Mouse (Mus musculus) left cerebral cortex, postnatal 4 days (tissue): ENCODE measurements around the gene Sod3. TPM values are rescaled to one million over a fixed set of nuclear protein-coding genes. Genes with fewer than 3 reads are reported as not detected.

Experiments
- DNase-seq: peaks from one replicate; pipeline ENCODE4 v3.0.0-alpha.2; 2022
- intact Hi-C: fragments of 180-260 bp; cut with DNase I; formaldehyde crosslinking; loops from one replicate; pipeline ENCODE4 v1.15.1; 2025
- total RNA-seq, 2 experiments: library from RNA; stranded (reverse); gene quantifications; 2 replicates each; pipeline ENCODE4 v1.2.3; 2021

The Sod3 gene
- total RNA-seq, 2 experiments from 2014 or later = 2.6 to 2.9 TPM

- intact Hi-C loops = no loop called here
- DNase-seq = no peak
These were observed 7.3 kb downstream of the Sod3 start for GRCm38 (mm10) chr5:52370901-52371300.

DNA sequence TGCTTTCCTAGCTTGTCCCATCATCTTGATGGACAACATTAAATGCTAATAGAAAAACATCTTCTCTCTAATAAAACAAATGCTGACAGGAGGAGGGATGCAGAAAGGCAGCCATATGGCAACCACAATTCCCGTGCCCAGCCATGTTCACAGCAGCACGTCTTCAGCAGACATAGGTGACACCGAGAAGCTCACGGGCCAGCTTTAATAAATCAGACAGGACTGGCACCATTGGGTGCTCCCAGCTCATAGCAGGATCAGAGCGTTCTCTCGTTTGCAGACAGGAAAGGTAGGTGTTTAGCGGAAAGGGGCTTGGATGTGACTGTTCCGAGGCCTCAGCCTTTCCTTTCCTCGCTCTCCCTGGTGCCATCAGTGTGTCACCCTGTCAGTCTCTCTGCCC lies 12.3 kb downstream of the Sod3 start:
- intact Hi-C loops = no loop called here
- no peak for DNase-seq

DNA sequence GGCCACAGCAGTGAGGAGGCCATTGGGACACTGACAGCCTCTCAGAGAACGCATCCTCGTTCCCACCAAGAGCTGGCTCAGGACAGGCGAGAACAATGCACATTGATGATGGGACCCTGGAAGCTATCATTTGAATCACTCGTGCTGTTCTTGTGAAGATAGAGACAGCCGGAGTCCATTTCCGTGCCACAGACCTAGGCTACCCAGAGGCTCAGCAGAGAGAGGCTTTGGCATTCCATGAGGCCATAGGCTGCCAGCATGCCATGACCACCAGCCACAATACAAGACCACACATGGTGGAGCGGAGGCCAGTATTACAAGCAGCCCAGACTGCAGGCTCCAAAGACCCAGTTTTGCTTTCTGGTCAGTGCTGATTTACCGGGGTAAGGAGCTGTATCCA lies 19.2 kb downstream of the Sod3 start:
- DNase-seq = no peak
- intact Hi-C loops = no loop called here

DNA sequence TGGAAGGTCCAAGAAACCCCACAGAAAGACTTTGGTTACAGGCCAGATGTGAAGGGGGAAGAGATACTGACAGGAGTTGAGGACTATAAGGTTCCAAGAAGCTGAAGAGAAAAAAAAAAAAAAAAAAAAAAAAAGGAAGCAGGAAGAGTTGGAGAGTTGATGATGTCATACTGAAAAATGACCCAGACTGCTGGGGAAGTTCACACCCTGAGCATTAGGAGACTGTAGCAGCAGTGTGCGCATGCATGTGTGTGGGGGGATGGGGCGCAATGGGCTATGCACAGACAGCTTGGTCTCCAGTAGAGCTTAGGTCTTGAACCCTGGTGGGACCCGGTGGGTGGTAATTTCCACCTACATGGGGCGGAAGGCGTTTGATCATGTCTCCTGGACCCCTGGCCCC lies 20.2 kb downstream of the Sod3 start:
- intact Hi-C loops = no loop called here
- no peak for DNase-seq

- no peak for DNase-seq
- intact Hi-C loops = no loop called here
These were observed 22.4 kb downstream of the Sod3 start for GRCm38 (mm10) chr5:52386016-52386415.

DNA sequence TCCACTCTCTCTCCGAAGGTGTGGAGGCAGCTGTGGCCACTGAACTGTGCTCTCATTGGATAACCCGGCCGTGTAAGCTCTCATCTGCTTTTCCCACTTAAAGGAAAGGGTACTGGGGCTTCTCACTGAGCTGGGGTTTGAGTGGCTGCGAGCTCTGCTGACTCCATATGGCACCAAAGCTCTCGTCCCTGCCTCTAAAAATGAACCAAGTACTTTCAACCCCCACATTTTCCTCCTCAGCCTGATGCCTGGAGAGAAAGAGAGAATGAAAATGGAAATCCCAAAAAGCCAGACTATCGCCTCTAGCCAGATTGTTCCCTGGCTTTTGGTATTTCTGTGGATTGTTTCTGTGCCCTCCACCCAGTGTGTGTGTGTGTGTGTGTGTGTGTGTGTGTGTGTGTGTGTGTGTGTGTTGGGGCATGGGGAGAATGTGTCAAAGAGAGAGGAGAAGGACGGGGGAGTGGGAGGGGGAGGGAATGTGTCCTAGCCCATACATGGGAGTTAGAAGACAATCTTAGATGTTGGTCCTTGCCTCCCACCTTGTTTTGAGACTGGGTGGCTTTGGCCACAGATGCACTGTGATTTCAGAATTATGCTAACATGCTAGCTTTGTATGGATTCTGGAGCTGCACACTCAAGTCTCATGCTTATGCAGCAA lies 24.6 kb downstream of the Sod3 start:
- DNase-seq = no peak
- intact Hi-C loops = no loop called here

DNA sequence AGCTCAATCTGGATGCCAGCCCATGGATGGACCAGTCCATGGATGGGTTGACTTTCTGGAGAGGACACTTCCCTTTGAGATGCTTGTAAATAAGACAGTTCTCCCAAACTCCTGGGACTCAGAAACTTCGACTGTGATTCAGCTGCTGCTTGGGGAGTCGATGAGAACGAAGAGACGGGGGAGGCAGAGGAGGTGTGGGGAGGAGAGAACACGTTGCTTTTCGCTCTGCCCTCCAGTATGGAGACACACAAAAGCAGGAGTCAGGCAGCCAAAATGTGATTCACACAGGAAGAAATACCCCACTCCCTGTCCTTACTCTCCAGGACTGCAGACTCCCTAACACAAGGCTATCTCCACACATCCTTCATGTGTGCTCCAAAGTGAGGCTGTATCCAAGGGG lies 26.8 kb downstream of the Sod3 start:
- DNase-seq = no peak
- intact Hi-C loops = no loop called here

GRCm38 (mm10) chr5:52391471-52391870 lies 27.9 kb downstream of the Sod3 start:
- intact Hi-C loops = no loop called here
- no peak for DNase-seq

DNA sequence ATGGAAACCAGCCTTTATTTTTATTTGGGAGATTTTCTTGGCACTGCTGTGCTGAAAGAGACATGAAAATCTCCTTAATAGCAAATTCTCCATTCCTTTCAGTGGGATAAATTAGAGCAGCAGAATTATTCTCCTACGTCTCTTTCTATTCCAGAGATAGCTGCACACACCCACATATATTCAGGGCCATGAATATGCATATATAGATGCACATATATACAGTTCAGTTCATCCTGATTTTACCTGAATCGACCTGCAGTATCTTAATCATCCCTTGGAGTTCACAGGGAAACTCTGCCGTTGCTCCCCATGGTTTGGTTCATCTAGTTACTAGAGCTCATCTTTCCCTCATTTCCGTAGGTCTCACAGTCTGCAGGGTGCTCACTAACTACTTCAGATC lies 30.2 kb downstream of the Sod3 start:
- DNase-seq = no peak
- intact Hi-C loops = no loop called here

DNA sequence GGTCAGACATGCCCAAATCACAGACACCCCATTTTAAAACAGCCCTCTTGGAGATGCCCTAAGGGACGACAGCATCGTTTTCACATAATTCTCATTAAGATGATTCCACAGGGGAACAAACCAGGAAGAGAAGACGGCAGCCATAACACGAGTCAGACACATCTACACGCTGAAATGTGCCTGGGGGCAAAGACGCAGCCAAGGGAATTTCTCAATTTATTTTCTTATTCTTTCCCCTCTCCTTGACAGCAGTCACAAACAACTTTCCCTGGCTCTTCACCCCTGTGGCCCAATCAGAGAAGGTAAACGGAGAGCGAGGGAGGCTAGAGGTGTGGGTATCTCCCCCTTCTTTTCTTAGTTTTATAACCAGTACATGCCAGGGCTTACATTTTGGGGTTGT lies 40.8 kb downstream of the Sod3 start:
- no peak for DNase-seq
- intact Hi-C loops = no loop called here

DNA sequence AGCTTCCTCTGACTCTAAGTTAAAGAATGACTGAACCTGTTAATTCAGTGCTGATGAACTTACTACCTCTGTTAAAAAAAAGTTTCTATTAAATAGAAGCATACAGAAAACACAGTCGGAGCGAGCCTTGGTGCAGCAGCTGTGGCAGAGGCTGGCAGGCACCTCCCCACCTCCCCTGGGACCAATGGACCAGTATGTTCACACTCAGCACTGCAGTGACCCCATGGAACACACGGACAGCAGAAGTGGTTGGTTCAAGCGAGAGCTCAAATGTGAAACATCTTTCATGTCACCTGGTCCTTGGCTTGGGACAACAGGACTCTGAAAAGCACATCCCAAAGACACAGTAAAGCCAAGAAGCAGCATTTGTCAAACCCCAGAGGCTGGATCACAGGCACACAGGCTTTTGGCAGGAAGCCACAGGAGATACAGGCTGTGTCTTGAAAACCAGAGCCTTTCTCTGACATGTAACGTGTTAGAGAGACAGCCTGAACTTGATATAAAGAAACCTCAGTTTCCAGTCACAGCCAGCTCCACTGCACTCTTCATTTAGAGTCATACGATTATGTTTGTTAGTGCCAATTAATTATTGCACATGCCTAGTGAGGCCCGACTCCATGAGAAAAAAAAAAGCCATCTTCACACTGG lies 45.2 kb downstream of the Sod3 start:
- intact Hi-C loops = no loop called here
- DNase-seq = peak; percentile 66

DNA sequence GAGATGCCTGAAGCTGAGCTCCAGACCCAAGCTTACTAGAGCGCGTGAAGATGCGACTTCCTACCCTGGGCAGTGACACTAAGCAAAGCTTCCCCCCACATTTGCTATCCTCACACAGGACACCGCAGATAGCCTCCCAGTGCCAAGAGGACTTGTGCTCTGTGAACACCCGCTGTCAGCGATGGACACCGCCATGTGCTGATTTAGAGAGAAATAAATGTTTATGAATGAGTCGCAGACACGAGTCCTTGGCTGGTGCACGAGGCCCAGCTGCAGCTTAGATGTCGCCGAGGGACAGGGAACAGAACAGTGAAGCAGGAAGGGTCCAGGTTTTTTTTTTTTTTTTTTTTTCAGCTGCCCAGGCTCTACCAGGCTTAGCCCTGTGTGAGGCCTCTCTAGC lies 46.6 kb downstream of the Sod3 start:
- peak; percentile 42 for DNase-seq
- intact Hi-C loops = no loop called here

DNA sequence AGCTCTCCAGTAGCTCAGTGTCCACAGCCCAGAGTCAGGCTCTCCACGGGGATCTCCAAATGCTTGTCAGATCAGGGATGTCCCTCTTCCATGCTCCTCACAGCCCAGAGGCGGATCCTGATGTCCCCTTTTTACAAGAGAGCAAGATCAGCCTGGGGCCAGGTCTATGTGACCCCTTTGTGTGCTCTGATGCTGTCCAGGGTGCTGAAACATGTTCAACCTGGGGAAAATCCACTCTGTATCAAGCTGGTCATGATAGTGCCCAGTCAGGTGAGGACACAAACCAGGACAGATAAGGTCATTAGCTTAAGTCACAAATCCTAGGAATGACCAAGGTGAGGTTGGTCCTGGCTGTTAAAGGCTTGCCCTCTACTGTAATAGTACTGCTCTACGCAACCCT lies 48.0 kb downstream of the Sod3 start:
- DNase-seq = no peak
- intact Hi-C loops = no loop called here

- intact Hi-C loops = no loop called here
- DNase-seq = no peak
These were observed 51.6 kb downstream of the Sod3 start for GRCm38 (mm10) chr5:52415193-52415592.

- DNase-seq = peak; percentile 17
- intact Hi-C loops = no loop called here
These were observed 52.3 kb downstream of the Sod3 start for GRCm38 (mm10) chr5:52415917-52416316.

DNA sequence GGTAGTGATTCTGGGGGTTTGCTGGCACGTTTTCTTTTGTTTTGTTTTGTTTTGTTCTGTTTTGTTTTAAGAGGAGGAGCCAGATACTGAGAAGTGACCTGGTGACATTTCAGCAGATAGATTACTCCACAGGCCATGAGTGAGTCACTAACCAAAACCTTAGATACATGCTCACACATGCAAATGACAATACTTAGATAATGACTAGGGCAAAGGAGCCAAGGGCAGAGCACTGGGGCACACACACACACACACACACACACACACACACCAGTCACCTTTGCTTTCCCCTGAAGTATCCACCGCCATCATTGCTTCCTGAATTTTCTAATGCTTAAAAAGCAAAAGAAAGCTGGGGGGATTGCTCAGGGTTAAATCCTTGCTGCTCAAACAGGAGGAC lies 52.9 kb downstream of the Sod3 start:
- intact Hi-C loops = no loop called here
- DNase-seq = no peak

Other genes with a start within 250 kb of the Sod3 start
- gene Dhx15, start 173.3 kb upstream of the Sod3 start, total RNA-seq = 100 to 1,000 TPM; 132 to 137 TPM
- gene Ccdc149, start 107.7 kb downstream of the Sod3 start, total RNA-seq = 10 to 100 TPM; 28.2 to 30.7 TPM
- gene Lgi2, start 202.7 kb downstream of the Sod3 start, total RNA-seq = 10 to 100 TPM; 32.3 to 33.9 TPM